Mouse (Mus musculus): ENCODE data around the gene Nlrp3. TPM values are rescaled to one million over a fixed set of nuclear protein-coding genes. Genes with fewer than 3 reads are reported as not detected.

The Nlrp3 gene
- total RNA-seq (2012; rRNA removed): 0.09 and 0.21 TPM in 2 replicates

- no peaks in the 10 kb centered on the region for H3K36me3 ChIP-seq (ENCODE audit: control insufficient read depth, insufficient read depth, low read length, poor library complexity, severe bottlenecking)
- H3K4me1 ChIP-seq (ENCODE audit: control insufficient read depth in 2 of 2, insufficient read depth in 2 of 2, low read length in 2 of 2, poor library complexity in 1 of 2): 0 out of 4 replicates have a peak, but pooled peaks cover 0 to 2% of the 10 kb centered on the region in 2 experiments
- TF ChIP-seq ZC3H11A (IDR thresholded peaks at IDR 0.05; ENCODE audit: borderline replicate concordance, low read depth, low read length) (no peak), HCFC1 (IDR thresholded peaks at IDR 0.05; ENCODE audit: borderline replicate concordance, insufficient read depth, low read length) (no peak), CHD2 (IDR thresholded peaks at IDR 0.05; ENCODE audit: low read depth, low read length) (no peak), MAFK (IDR thresholded peaks at IDR 0.05; ENCODE audit: insufficient read depth, low read depth, low read length) (no peak), ZNF384 (IDR thresholded peaks at IDR 0.05; ENCODE audit: low read depth, low read length) (no peak)
- H3K9me3 ChIP-seq (ENCODE audit: control insufficient read depth, insufficient read depth, low read depth, low read length): no peaks in the 10 kb centered on the region
- no peak for DNase-seq (ENCODE audit: low read depth, low spot score)
- H3K4me3 ChIP-seq (ENCODE audit: insufficient read depth in 1 of 2, low read depth in 1 of 2, low read length in 2 of 2, poor library complexity in 1 of 2, severe bottlenecking in 1 of 2): no peak within 1 kb of the TSS
- no peak within 1 kb of the TSS for H3K9ac ChIP-seq (ENCODE audit: insufficient read depth, low read depth, low read length, poor library complexity, severe bottlenecking)
- in situ Hi-C loops (cut with MboI; ENCODE audit: low sequenced_read_pairs in 2 of 2, unreplicated experiment in 2 of 2): no loop called here
- H3K27ac ChIP-seq (ENCODE audit: insufficient read depth, low read depth, low read length, poor library complexity, severe bottlenecking): no peak within 1 kb of the TSS
These were observed at the start of gene Nlrp3 for GRCm38 (mm10) chr11:59541324-59541723. TSS of gene Nlrp3 (plus strand) at chr11:59541568.

GRCm38 (mm10) chr11:59496672-59497310 lies 44.6 kb upstream of the Nlrp3 start:
- Histone ChIP-seq H3K36me3 (ENCODE audit: control insufficient read depth, insufficient read depth, low read length, poor library complexity, severe bottlenecking) (peaks cover 73% of the 10 kb centered on the region), H3K4me3 (ENCODE audit: insufficient read depth in 1 of 2, low read depth in 1 of 2, low read length in 2 of 2, poor library complexity in 1 of 2, severe bottlenecking in 1 of 2) (no peak overlapping the region)
- TF ChIP-seq ZNF384 (IDR thresholded peaks at IDR 0.05; ENCODE audit: low read depth, low read length) (no peak), CHD2 (IDR thresholded peaks at IDR 0.05; ENCODE audit: low read depth, low read length) (no peak), MAFK (IDR thresholded peaks at IDR 0.05; ENCODE audit: insufficient read depth, low read depth, low read length) (no peak), HCFC1 (IDR thresholded peaks at IDR 0.05; ENCODE audit: borderline replicate concordance, insufficient read depth, low read length) (no peak), ZC3H11A (IDR thresholded peaks at IDR 0.05; ENCODE audit: borderline replicate concordance, low read depth, low read length) (no peak)

DNA sequence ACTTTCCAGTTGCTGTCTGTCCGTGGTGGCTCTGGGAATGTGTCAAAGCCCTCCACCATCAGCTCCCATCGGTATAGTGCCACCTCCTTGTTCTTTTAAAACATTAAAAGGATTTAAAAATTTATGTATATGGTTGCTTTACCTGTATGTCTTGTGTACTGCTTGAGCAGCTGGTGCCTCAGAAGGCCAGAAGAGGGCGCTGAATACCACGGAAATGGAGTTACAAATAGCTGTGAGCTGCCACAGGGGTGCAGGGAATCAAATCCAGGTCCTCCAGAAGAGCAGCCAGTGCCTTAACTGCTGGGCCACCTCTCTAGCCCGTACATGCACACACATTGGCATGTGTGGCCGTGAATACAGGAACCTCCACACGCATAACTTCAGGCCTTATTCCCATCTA lies 43.6 kb upstream of the Nlrp3 start:
- DNase-seq (ENCODE audit: low read depth, low spot score): no peak
- in situ Hi-C loops (cut with MboI; ENCODE audit: low sequenced_read_pairs in 2 of 2, unreplicated experiment in 2 of 2): no loop called here
- no peak overlapping the region for H3K27ac ChIP-seq (ENCODE audit: insufficient read depth, low read depth, low read length, poor library complexity, severe bottlenecking)
- H3K9me3 ChIP-seq (ENCODE audit: control insufficient read depth, insufficient read depth, low read depth, low read length): no peaks in the 10 kb centered on the region
- no peaks in the 10 kb centered on the region for H3K4me1 ChIP-seq (ENCODE audit: control insufficient read depth in 2 of 2, insufficient read depth in 2 of 2, low read length in 2 of 2, poor library complexity in 1 of 2)
- peaks cover 73% of the 10 kb centered on the region for H3K36me3 ChIP-seq (ENCODE audit: control insufficient read depth, insufficient read depth, low read length, poor library complexity, severe bottlenecking)
- TF ChIP-seq MAFK (IDR thresholded peaks at IDR 0.05; ENCODE audit: insufficient read depth, low read depth, low read length): no peak
- no peak for TF ChIP-seq ZC3H11A (IDR thresholded peaks at IDR 0.05; ENCODE audit: borderline replicate concordance, low read depth, low read length)
- no peak for TF ChIP-seq ZNF384 (IDR thresholded peaks at IDR 0.05; ENCODE audit: low read depth, low read length)
- TF ChIP-seq HCFC1 (IDR thresholded peaks at IDR 0.05; ENCODE audit: borderline replicate concordance, insufficient read depth, low read length): no peak
- TF ChIP-seq CHD2 (IDR thresholded peaks at IDR 0.05; ENCODE audit: low read depth, low read length): no peak
- no peak overlapping the region for H3K4me3 ChIP-seq (ENCODE audit: insufficient read depth in 1 of 2, low read depth in 1 of 2, low read length in 2 of 2, poor library complexity in 1 of 2, severe bottlenecking in 1 of 2)
- no peak overlapping the region for H3K9ac ChIP-seq (ENCODE audit: insufficient read depth, low read depth, low read length, poor library complexity, severe bottlenecking)

More at GRCm38 (mm10) chr11:59496672-59497310, 44.6 kb upstream of the Nlrp3 start:
- Histone ChIP-seq H3K4me1 (ENCODE audit: control insufficient read depth in 2 of 2, insufficient read depth in 2 of 2, low read length in 2 of 2, poor library complexity in 1 of 2) (no peaks in the 10 kb centered on the region), H3K9ac (ENCODE audit: insufficient read depth, low read depth, low read length, poor library complexity, severe bottlenecking) (no peak overlapping the region), H3K9me3 (ENCODE audit: control insufficient read depth, insufficient read depth, low read depth, low read length) (no peaks in the 10 kb centered on the region), H3K27ac (ENCODE audit: insufficient read depth, low read depth, low read length, poor library complexity, severe bottlenecking) (no peak overlapping the region)
- no peak for DNase-seq (ENCODE audit: low read depth, low spot score)
- in situ Hi-C loops (cut with MboI; ENCODE audit: low sequenced_read_pairs in 2 of 2, unreplicated experiment in 2 of 2): no loop called here

DNA sequence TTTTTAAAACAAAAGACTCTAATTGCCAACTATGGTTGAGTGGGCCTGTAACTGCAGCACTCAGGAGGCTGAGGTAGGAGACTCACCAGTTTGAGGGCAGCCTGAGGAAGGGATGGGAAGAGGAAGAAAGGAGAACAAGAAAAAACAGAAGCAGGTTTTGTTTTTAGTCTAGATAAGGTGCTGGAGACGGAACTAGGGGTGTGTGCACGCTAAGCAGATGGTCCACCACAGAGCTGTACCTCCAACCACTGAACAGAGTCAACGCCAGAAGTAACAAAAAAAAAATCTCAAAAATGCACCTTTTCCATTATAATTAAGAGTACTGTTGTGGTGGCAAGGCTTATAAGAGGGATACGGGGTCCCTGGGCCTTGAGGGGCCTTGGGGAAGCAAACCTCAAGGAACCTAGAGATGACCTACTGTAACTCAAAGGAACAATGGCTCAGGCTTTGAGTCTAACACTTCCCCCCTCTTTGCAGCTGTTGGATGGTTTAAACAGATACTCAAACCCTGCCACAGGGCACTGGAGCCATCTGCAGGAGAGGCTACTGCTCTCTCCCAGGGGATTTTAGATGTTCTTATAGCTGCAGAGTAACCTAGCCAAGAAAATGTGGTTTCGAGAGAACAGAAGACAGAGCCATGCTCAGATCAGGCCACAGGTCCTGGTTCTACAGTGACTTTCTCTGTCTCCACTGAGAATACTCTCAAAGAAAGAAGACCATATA lies 39.2 kb upstream of the Nlrp3 start:
- no peak for DNase-seq (ENCODE audit: low read depth, low spot score)
- Histone ChIP-seq H3K9ac (ENCODE audit: insufficient read depth, low read depth, low read length, poor library complexity, severe bottlenecking) (no peak overlapping the region), H3K27ac (ENCODE audit: insufficient read depth, low read depth, low read length, poor library complexity, severe bottlenecking) (no peak overlapping the region), H3K4me1 (ENCODE audit: control insufficient read depth in 2 of 2, insufficient read depth in 2 of 2, low read length in 2 of 2, poor library complexity in 1 of 2) (no peaks in the 10 kb centered on the region; a peak in 1 of 4 replicates), H3K4me3 (ENCODE audit: insufficient read depth in 1 of 2, low read depth in 1 of 2, low read length in 2 of 2, poor library complexity in 1 of 2, severe bottlenecking in 1 of 2) (no peak overlapping the region), H3K36me3 (ENCODE audit: control insufficient read depth, insufficient read depth, low read length, poor library complexity, severe bottlenecking) (peaks cover 60% of the 10 kb centered on the region), H3K9me3 (ENCODE audit: control insufficient read depth, insufficient read depth, low read depth, low read length) (no peaks in the 10 kb centered on the region)
- in situ Hi-C loops (cut with MboI; ENCODE audit: low sequenced_read_pairs in 2 of 2, unreplicated experiment in 2 of 2): no loop called here
- TF ChIP-seq CHD2 (IDR thresholded peaks at IDR 0.05; ENCODE audit: low read depth, low read length) (no peak), ZC3H11A (IDR thresholded peaks at IDR 0.05; ENCODE audit: borderline replicate concordance, low read depth, low read length) (no peak), ZNF384 (IDR thresholded peaks at IDR 0.05; ENCODE audit: low read depth, low read length) (no peak), HCFC1 (IDR thresholded peaks at IDR 0.05; ENCODE audit: borderline replicate concordance, insufficient read depth, low read length) (no peak), MAFK (IDR thresholded peaks at IDR 0.05; ENCODE audit: insufficient read depth, low read depth, low read length) (no peak)

Measured in ES-E14 (cell line).